Mouse (Mus musculus) CD4-positive, CD25-positive, alpha-beta regulatory T cell, adult 2 months (primary cell): ENCODE data around the gene Mnt.
"Not testable (repeated sequence)": the region's sequence is repeated elsewhere in the genome, so short reads cannot be mapped to it uniquely, and the experiment has no call there.

Experiments
- DNase-seq: peaks from one replicate; pipeline ENCODE4 v3.0.0-alpha.2; 2012; ENCODE audit warnings: low read depth, low spot score

Gene Mnt

DNA sequence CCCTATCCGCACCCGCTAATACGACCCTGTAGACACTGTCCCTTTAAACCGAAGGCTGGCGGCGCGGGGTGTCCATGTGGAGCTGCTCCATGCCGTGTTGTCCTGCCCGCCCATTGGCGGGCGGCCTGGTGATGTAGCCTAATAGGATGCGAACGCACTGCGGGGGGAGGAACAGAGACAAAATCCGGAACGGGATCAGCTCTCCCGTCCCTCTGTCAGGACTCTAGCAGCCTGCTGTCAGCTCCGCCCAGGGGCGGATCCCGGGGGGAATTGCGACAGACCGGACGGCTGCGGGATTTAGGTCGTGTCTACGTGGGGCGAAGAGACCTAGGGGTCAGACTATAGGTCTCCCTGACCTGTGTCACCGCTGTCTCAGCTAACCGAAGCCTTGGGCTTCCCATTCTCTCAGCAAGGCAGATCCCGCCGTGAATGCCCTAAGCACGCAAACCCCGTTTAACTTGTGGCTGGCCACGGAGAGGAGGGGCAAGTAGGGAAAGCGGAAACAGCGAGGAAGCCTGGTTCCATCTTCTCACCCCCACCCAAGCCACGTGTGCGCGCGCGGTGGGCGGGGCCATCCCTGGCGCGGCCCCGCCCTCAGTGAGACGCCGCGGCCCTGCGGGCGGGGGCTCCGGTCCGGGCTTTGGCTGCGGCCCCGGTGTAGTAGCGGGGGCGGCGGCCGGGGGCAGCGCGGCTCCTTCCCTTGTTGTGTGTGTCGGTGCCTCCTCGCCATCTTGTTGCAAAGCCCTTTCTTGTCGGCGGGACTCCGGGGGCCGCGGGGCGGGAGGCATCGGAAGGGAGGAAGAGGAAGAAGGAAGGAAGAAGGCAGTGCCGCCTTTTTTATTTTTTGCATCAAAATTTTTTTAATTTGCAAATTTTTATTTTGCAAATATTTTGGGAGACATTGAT is at the start of gene Mnt:
TSS of gene Mnt (plus strand) at position 665 of the 906 bp plus-strand sequence.
- peak; percentile 97 for DNase-seq

DNA sequence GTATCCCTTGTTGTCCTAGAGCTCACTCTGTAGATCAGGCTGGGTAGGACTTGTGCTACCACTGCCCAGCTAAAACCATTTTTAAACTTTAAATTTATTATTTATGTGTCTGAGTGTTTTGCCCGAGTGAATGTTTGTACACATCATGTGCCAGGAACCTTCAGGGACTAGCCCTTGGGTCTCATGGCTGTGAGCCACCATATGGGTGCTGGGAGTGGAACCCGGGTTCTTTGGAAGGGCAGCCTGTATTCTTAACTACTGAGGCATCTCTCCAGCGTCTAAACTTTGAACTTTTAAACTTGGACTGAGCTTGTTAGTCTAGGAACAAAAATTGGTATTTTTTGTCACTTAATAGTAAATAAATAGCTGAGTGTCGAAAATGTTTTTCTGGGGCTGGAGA is 37.8 kb upstream of the Mnt start:
- DNase-seq: no peak

- DNase-seq: no peak
These were observed 30.1 kb upstream of the Mnt start for GRCm38 (mm10) chr11:74800658-74801057.

- DNase-seq: no peak
These were observed 26.6 kb upstream of the Mnt start for GRCm38 (mm10) chr11:74804081-74804627.

DNA sequence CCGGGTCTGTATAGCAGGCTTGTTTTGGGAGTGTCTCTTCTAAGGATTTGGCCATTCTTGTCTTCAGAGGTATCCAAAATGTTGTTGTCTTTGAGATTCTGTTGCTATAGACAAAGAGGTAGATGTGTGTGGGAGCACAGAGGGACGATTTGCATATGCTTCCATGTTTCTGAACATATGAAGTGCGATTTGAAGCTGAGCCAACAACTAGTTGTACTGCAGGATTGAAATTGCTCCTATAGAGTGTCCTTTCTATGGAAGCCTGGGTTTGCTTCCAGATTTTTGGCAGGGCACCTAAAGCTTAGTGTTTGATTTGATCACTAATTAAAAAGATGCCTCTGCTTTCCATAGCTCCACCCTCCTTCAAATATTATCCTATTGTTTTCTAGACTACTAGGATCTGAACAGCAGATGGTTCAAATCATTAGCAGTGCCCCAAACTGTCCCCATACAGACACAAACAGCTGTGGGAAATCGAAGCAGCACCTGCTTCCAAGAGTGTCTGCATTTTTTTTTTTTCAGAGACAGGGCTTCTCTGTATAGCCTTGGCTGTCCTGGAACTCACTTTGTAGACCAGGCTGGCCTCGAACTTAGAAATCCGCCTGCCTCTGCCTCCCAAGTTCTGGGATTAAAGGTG is 23.4 kb upstream of the Mnt start:
- no peak for DNase-seq

DNA sequence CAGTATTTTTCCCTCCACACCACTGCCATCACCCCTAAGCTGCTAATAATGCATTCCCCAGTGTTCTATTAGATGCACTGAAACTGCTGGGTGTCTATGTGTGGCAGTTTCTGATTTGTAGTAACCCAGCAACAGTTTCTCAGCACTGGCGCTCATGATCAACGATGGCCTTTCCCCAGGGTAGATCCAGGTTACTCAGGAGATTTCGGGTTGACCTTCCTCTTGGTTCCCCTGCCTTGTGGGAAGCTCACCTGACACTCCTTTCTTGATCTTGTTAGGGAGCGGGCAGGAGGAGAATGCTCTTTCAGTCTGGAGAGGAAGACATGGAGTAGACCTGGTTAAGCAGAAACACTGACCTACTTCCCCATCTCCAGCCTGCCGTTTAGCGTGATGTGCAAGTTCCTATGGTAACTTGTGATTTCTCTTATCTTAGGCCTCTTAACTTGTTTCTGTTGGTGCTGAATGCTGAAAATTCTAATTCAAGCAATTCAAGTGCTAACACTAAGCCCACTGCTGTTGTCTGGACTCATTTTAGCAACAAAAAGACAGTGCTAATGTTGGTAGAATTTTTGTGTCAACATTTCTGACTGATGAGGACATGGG is 22.4 kb upstream of the Mnt start:
- DNase-seq: no peak

DNA sequence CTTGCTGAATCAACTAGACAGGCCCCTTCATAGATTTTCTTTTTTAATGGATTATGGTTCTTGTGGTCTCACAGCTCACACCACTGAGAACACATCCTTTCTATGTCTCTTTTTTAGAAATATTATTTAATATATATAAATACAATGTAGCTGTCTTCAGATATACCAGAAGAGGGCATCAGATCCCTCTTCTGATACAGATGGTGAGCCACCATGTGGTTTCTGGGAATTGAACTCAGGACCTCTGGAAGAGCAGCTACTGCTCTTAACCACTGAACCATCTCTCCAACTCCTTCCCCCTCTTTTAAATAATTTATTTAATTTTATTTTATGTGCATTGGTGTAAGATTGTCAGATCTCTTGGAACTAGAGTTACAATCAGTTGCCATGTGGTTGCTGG is 20.6 kb upstream of the Mnt start:
- DNase-seq: peak; percentile 15

DNA sequence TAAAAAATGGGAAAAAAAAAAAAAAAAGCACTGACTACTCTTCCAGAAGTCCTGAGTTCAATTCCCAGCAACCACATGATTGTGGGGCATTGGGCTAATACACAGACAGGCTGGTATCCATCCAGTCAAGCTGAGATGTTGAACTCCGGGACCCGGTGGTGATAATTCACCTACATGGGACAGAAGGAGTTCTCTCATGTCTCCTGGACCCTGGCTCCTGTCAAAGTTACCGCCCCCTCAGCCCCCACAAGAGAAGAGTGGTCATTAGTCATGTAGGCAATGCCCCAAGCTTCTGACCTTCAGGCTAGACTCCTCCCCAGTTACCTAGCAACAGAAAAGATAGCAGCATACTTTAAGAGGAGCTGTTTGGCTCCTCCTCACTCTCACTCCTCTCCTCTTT is 19.7 kb upstream of the Mnt start:
- not testable (repeated sequence) for DNase-seq

- no peak for DNase-seq
These were observed 19.2 kb upstream of the Mnt start for GRCm38 (mm10) chr11:74811538-74811937.

DNA sequence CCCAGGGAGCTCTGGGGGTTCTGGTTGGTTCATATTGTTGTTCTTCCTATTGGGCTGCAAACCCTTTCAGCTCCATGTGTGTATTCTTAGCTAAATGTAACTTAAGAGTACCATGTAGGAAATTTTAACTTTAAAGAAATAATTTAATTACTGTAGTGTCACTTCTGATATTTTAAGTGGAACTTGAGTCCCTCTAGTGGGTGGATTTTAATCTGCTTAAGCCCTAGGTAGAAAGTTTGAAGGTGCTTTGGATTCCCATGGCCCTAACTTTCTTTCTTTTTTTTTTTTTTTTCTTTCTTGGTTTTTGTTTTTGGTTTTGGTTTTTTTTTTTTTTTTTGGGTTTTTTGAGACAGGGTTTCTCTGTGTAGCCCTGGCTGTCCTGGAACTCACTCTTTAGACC is 14.9 kb upstream of the Mnt start:
- DNase-seq: peak; percentile 31

GRCm38 (mm10) chr11:74820921-74821320 is 9.8 kb upstream of the Mnt start:
- no peak for DNase-seq

DNA sequence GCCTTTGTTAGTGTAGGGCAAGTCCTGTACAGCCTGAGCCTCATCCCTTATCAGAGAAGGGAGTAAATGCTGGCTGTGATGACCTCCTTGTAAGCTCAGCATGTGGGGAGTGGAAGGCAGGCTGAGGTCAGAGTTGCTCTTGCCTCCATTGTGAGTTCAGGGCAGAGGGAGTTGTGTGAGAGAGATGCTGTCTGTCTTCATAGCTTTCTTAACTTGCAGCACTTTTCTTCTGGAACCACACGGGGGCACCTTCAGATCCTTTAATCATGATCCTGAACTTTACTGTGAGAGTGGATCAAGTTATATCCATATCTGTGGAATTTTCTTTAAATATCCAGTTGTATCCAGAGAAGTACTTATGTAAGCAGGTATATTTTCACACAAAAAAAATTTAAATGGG is 9.3 kb upstream of the Mnt start:
- peak; percentile 50 for DNase-seq

- no peak for DNase-seq
These were observed 7.8 kb upstream of the Mnt start for GRCm38 (mm10) chr11:74822746-74823440.

GRCm38 (mm10) chr11:74826151-74826550 is 4.6 kb upstream of the Mnt start:
- DNase-seq: no peak

- no peak for DNase-seq
These were observed 4.0 kb upstream of the Mnt start for GRCm38 (mm10) chr11:74826702-74827101.

GRCm38 (mm10) chr11:74827791-74828403 is 2.8 kb upstream of the Mnt start:
- no peak for DNase-seq

GRCm38 (mm10) chr11:74828404-74828931 is 2.3 kb upstream of the Mnt start:
- DNase-seq: peak; percentile 39

GRCm38 (mm10) chr11:74828965-74829550 is 1.7 kb upstream of the Mnt start:
- DNase-seq: peak; percentile 39

GRCm38 (mm10) chr11:74829812-74830211 is 908 bp upstream of the Mnt start:
- DNase-seq: peak; percentile 92

DNA sequence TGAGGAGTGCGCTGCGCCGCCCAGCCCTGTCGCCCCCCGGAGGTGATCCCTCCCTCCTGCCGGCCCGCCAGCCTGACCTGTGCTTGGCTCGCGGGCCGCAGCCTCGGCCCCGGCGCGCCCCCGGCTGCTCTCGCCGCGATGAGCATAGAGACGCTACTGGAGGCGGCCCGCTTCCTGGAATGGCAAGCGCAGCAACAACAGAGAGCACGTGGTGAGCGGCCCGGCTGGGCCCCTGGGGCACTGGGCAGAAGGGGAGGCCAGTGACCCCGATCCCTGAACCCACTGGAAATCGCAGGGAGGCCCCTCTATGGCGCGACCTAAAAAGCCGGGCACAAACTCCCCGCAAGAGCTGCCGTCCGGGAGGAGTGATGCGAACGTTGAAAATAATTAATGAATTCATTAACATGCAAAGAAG is 478 bp downstream of the Mnt start:
- peak; percentile 72 for DNase-seq
